Mouse (Mus musculus): ENCODE data around the gene Plekha5. TPM values are rescaled to one million over a fixed set of nuclear protein-coding genes. Genes with fewer than 3 reads are reported as not detected.

Gene Plekha5
- polyA plus RNA-seq, 1 experiment = 2.1 TPM

DNA sequence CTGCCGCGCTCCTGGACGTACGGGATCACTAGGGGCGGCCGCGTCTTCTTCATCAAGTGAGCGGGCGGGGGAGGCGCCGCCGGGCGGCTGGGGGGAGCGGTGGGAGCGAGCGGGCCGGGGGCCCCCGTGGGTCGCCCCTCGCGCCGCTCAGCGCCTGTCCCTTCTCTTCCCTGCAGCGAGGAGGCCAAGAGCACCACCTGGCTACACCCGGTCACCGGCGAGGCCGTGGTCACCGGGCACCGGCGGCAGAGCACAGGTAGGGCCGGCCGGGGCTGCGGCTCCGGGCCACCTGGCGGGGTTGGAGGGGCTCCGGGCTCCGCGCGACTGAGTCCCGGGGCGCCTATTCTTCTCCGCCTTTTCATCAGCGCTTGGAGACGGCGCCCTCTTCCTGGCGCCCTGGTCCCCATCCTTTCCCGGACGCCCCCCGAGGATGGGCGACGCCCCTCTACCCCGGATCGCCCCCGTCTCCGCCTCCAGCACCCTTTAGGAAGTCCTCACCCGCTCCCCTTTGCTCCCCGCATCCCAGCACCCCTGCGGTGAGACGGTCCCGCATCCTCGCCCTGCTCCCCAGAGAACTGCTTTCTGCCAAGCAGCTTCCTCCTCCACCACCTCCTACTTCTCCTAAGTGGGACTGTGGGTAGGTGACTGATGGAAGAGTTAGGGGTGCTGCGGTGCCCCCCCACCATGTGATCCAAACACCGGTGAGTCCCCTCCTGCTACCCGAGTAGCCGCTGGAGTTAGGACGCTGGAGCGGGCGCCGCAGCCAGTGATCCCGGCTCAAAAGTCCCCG, 542 bp downstream of the Plekha5 start:
- no peak for TF ChIP-seq POLR2A (IDR thresholded peaks at IDR 0.05; ENCODE audit: borderline replicate concordance, low read depth, low read length)
- TF ChIP-seq CTCF (IDR thresholded peaks at IDR 0.05; ENCODE audit: low read depth, low read length) = no peak
- Histone ChIP-seq H3K4me1 (ENCODE audit: control insufficient read depth, insufficient read depth, low read length) (no peaks in the 10 kb centered on the region), H3K27ac (ENCODE audit: insufficient read depth, low read depth, low read length) (no peak overlapping the region), H3K4me3 (ENCODE audit: insufficient read depth, low read length) (peak overlapping the region; percentile 79)

- Histone ChIP-seq H3K4me3 (ENCODE audit: insufficient read depth, low read length) (peak overlapping the region; percentile 79), H3K27ac (ENCODE audit: insufficient read depth, low read depth, low read length) (no peak overlapping the region), H3K4me1 (ENCODE audit: control insufficient read depth, insufficient read depth, low read length) (no peaks in the 10 kb centered on the region)
- TF ChIP-seq CTCF (IDR thresholded peaks at IDR 0.05; ENCODE audit: low read depth, low read length) = no peak
- no peak for TF ChIP-seq POLR2A (IDR thresholded peaks at IDR 0.05; ENCODE audit: borderline replicate concordance, low read depth, low read length)
Observed at GRCm38 (mm10) chr6:140424991-140425361, 1.1 kb downstream of the Plekha5 start.

GRCm38 (mm10) chr6:140429236-140429635, 5.4 kb downstream of the Plekha5 start:
- Histone ChIP-seq H3K4me3 (ENCODE audit: insufficient read depth, low read length) (no peak overlapping the region), H3K27ac (ENCODE audit: insufficient read depth, low read depth, low read length) (no peak overlapping the region), H3K4me1 (ENCODE audit: control insufficient read depth, insufficient read depth, low read length) (no peaks in the 10 kb centered on the region)
- TF ChIP-seq POLR2A (IDR thresholded peaks at IDR 0.05; ENCODE audit: borderline replicate concordance, low read depth, low read length) = no peak
- no peak for TF ChIP-seq CTCF (IDR thresholded peaks at IDR 0.05; ENCODE audit: low read depth, low read length)

DNA sequence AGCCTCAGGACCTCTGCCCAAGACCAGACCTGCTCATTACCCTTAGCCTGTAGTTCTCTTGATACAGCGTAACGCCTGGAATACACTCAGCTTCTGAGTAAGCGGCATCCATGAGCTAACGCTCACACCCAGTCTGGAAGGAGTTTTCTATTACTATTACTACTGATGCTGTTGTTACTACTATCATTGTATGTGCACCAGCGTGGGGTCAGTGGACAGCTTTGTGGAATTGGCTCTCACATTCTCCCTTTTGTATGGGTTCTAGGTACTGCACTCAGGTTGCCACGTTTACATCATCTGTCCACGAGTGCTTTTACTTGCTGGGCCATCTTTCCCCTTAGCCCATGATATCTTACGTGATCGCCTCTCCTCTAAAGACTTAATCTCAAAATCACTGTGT, 8.5 kb downstream of the Plekha5 start:
- TF ChIP-seq CTCF (IDR thresholded peaks at IDR 0.05; ENCODE audit: low read depth, low read length) (no peak), POLR2A (IDR thresholded peaks at IDR 0.05; ENCODE audit: borderline replicate concordance, low read depth, low read length) (no peak)
- Histone ChIP-seq H3K4me3 (ENCODE audit: insufficient read depth, low read length) (no peak overlapping the region), H3K27ac (ENCODE audit: insufficient read depth, low read depth, low read length) (no peak overlapping the region), H3K4me1 (ENCODE audit: control insufficient read depth, insufficient read depth, low read length) (no peaks in the 10 kb centered on the region)

DNA sequence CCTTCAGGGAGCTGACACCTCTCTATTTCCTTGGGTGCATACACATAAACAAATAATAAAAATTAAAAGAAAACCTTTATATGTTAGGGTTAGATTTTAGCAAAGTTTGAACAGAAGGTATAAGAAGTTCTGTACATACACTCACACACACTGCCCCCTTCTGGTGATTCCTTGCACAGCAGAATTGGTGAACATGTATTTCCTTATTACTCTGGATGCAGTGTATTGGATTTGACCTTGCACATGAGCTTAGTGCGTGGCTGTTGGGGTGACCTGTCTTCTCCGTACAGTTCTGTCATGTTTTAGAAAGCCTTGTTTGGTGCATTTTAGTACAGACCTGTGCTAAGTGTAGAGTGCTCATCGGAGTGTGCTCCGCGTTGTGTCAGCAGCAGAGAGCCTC, 19.5 kb downstream of the Plekha5 start:
- Histone ChIP-seq H3K4me3 (ENCODE audit: insufficient read depth, low read length) (no peak overlapping the region), H3K4me1 (ENCODE audit: control insufficient read depth, insufficient read depth, low read length) (no peaks in the 10 kb centered on the region), H3K27ac (ENCODE audit: insufficient read depth, low read depth, low read length) (no peak overlapping the region)
- TF ChIP-seq CTCF (IDR thresholded peaks at IDR 0.05; ENCODE audit: low read depth, low read length) (no peak), POLR2A (IDR thresholded peaks at IDR 0.05; ENCODE audit: borderline replicate concordance, low read depth, low read length) (no peak)

DNA sequence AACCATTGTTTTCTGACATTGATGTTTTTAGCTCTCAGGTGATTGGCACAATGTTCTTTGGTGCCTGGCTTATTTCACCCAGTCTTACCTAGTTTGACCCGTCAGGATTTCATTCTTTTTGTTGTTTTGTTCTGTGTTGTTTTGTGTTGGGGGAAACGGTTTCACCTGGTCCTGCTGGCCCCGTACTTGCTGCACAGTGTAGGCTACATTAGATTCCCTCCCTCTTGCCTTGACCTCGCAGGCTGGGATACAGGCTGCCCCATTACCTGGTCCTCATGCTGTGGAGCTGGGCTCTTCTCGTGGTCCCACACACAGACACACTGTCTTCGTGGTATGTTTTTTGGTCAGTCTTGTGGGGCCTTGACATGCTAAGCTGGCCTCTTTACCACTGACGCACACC, 20.3 kb downstream of the Plekha5 start:
- Histone ChIP-seq H3K4me1 (ENCODE audit: control insufficient read depth, insufficient read depth, low read length) (no peaks in the 10 kb centered on the region), H3K27ac (ENCODE audit: insufficient read depth, low read depth, low read length) (no peak overlapping the region), H3K4me3 (ENCODE audit: insufficient read depth, low read length) (no peak overlapping the region)
- TF ChIP-seq POLR2A (IDR thresholded peaks at IDR 0.05; ENCODE audit: borderline replicate concordance, low read depth, low read length) = no peak
- TF ChIP-seq CTCF (IDR thresholded peaks at IDR 0.05; ENCODE audit: low read depth, low read length) = no peak

DNA sequence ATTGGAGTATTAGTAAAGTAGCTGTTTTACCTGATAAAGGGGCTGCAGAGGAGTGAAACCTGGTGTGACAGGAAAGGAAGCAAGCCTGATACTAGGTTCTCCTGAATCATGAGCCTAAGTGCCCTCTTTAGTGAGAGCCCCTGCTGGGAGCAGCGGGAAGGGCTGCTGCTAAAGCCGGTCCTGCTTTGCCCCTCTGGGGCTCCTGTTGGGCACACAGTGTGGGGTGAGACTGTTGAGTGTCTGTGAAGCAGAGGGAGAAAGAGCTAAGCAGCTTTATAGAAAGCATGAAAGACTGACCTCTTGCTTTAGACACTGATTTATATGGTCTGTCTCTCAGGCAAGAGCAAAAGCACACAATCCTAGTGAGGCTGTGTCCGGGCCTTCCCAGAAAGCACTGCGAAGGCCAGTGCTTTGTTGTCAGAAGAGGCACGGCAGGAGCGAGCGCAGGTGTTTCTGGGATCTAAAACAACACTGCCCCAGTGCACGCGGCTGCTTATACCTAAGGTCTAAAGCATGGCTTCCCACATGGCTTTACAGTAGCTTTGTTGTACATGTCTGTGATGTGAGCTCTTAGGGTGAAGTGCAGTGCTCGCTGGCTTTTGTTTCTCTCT, 21.1 kb downstream of the Plekha5 start:
- Histone ChIP-seq H3K4me1 (ENCODE audit: control insufficient read depth, insufficient read depth, low read length) (no peaks in the 10 kb centered on the region), H3K27ac (ENCODE audit: insufficient read depth, low read depth, low read length) (no peak overlapping the region)
- TF ChIP-seq POLR2A (IDR thresholded peaks at IDR 0.05; ENCODE audit: borderline replicate concordance, low read depth, low read length) (no peak), CTCF (IDR thresholded peaks at IDR 0.05; ENCODE audit: low read depth, low read length) (no peak)

DNA sequence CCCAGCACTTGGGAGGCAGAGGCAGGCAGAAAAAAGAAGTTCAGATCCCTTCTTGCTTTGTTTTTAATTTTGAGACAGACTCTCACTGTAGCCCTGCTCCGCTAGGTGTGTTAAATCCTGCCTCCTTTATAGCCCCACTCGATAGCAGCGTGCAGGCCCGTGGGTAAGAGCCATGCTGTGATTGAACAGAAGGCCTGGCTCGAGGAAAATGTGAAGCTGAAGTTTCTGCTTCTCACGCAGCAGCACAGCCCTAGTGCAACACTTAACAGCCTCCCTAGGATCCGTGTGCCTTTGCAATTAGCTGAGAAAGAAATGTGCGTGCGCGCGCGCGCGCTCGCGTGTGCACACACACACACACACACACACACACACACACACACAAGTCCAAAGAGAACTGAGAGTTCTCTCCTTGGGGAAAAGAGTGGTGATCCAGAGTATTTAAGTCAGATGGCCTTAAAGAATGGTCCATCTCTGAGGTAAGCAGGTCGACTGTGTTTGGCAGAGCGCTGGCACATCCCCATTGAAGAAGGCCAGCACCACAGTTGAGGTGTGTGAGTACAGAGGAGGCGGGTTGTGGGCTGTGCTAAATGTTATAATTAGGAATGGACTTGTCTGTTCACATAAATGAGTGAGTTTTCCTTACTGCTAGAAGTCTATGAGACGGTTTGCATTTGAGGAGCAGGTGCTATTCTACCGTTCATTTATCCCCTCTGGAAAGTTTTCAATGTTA, 24.3 kb downstream of the Plekha5 start:
- no peak overlapping the region for H3K4me3 ChIP-seq (ENCODE audit: insufficient read depth, low read length)
- no peak overlapping the region for H3K27ac ChIP-seq (ENCODE audit: insufficient read depth, low read depth, low read length)
- TF ChIP-seq POLR2A (IDR thresholded peaks at IDR 0.05; ENCODE audit: borderline replicate concordance, low read depth, low read length) = no peak
- no peak for TF ChIP-seq CTCF (IDR thresholded peaks at IDR 0.05; ENCODE audit: low read depth, low read length)
- no peaks in the 10 kb centered on the region for H3K4me1 ChIP-seq (ENCODE audit: control insufficient read depth, insufficient read depth, low read length)

More for the DNA sequence above, 21.1 kb downstream of the Plekha5 start:
- no peak overlapping the region for H3K4me3 ChIP-seq (ENCODE audit: insufficient read depth, low read length)

GRCm38 (mm10) chr6:140450693-140451092, 26.8 kb downstream of the Plekha5 start:
- H3K4me1 ChIP-seq (ENCODE audit: control insufficient read depth, insufficient read depth, low read length) = no peaks in the 10 kb centered on the region
- H3K27ac ChIP-seq (ENCODE audit: insufficient read depth, low read depth, low read length) = no peak overlapping the region
- TF ChIP-seq POLR2A (IDR thresholded peaks at IDR 0.05; ENCODE audit: borderline replicate concordance, low read depth, low read length) = no peak
- TF ChIP-seq CTCF (IDR thresholded peaks at IDR 0.05; ENCODE audit: low read depth, low read length) = no peak
- no peak overlapping the region for H3K4me3 ChIP-seq (ENCODE audit: insufficient read depth, low read length)

GRCm38 (mm10) chr6:140452736-140453135, 28.9 kb downstream of the Plekha5 start:
- TF ChIP-seq POLR2A (IDR thresholded peaks at IDR 0.05; ENCODE audit: borderline replicate concordance, low read depth, low read length) (no peak), CTCF (IDR thresholded peaks at IDR 0.05; ENCODE audit: low read depth, low read length) (no peak)
- Histone ChIP-seq H3K4me3 (ENCODE audit: insufficient read depth, low read length) (no peak overlapping the region), H3K27ac (ENCODE audit: insufficient read depth, low read depth, low read length) (no peak overlapping the region), H3K4me1 (ENCODE audit: control insufficient read depth, insufficient read depth, low read length) (no peaks in the 10 kb centered on the region)

Measured in bone marrow macrophage, adult 2 months (primary cell).